Mouse (Mus musculus) brain, embryonic 14.5 days (tissue): Measurements from ENCODE around the gene Tgm5. TPM values are rescaled to one million over a fixed set of nuclear protein-coding genes. Genes with fewer than 3 reads are reported as not detected.
"Not testable (repeated sequence)": the region's sequence is repeated elsewhere in the genome, so short reads cannot be mapped to it uniquely, and the experiment has no call there.

Experiments used
- DNase-seq: peaks from one replicate; pipeline ENCODE4 v3.0.0-alpha.2; 2011; ENCODE audit warnings: low read depth
- CTCF ChIP-seq: fragments of 200-500 bp; IDR thresholded peaks from 2 replicates; pipeline ENCODE4 v1.5.1; 2012; ENCODE audit warnings: inconsistent platforms, mild to moderate bottlenecking, moderate library complexity, borderline replicate concordance; ENCODE audit not compliant: insufficient read depth, insufficient read length; ENCODE audit errors: extremely low read depth
- POLR2A ChIP-seq: fragments of 200-500 bp; IDR thresholded peaks from 2 replicates; pipeline ENCODE4 v1.6.1; 2012; ENCODE audit warnings: mild to moderate bottlenecking, inconsistent platforms, borderline replicate concordance; ENCODE audit not compliant: poor library complexity, insufficient read depth, insufficient read length, severe bottlenecking; ENCODE audit errors: extremely low read depth
- polyA plus RNA-seq: library from polyadenylated mRNA; depleted of rRNA; stranded (reverse); fragments of >200 nt; gene quantifications from 2 replicates; pipeline ENCODE4 v1.2.3, GENCODE M21; 2012; rRNA removed

Gene Tgm5
- polyA plus RNA-seq, 1 experiment, result 0.05 TPM

- TF ChIP-seq CTCF (no peak), POLR2A (no peak)
- DNase-seq, result no peak
These were observed 62.7 kb downstream of the Tgm5 start for GRCm38 (mm10) chr2:121022918-121023317.

GRCm38 (mm10) chr2:121017151-121017550 lies 68.5 kb downstream of the Tgm5 start:
- no peak for DNase-seq
- TF ChIP-seq POLR2A (no peak), CTCF (no peak)

- no peak for DNase-seq
- TF ChIP-seq POLR2A, result no peak
- no peak for TF ChIP-seq CTCF
These were observed 69.4 kb downstream of the Tgm5 start for GRCm38 (mm10) chr2:121016226-121016625.

GRCm38 (mm10) chr2:121015507-121015906 lies 70.1 kb downstream of the Tgm5 start:
- no peak for TF ChIP-seq CTCF
- no peak for TF ChIP-seq POLR2A
- no peak for DNase-seq

GRCm38 (mm10) chr2:121012676-121013075 lies 73.0 kb downstream of the Tgm5 start:
- TF ChIP-seq POLR2A, result no peak
- no peak for TF ChIP-seq CTCF

GRCm38 (mm10) chr2:121009071-121009677 lies 76.5 kb downstream of the Tgm5 start:
- no peak for DNase-seq
- TF ChIP-seq POLR2A (no peak), CTCF (no peak)

More at GRCm38 (mm10) chr2:121012676-121013075, 73.0 kb downstream of the Tgm5 start:
- DNase-seq, result no peak

- TF ChIP-seq CTCF, result no peak
- DNase-seq, result no peak
These were observed 77.0 kb downstream of the Tgm5 start for GRCm38 (mm10) chr2:121008664-121009007.

GRCm38 (mm10) chr2:121007925-121008663 lies 77.5 kb downstream of the Tgm5 start, which contains the start of gene Ccndbp1:
Gene Ccndbp1, plus strand, starts transcription at chr2:121008403.
- peak; percentile 96 for DNase-seq
- TF ChIP-seq POLR2A (peak; percentile 54; the same call in 1 of the 2 replicates), CTCF (no peak)

GRCm38 (mm10) chr2:121006986-121007385 lies 78.7 kb downstream of the Tgm5 start:
- DNase-seq, result no peak
- no peak for TF ChIP-seq CTCF
- TF ChIP-seq POLR2A, result no peak

- TF ChIP-seq POLR2A (no peak), CTCF (no peak)
- DNase-seq, result no peak
These were observed 81.4 kb downstream of the Tgm5 start for GRCm38 (mm10) chr2:121004018-121004811.

GRCm38 (mm10) chr2:121003586-121003985 lies 82.1 kb downstream of the Tgm5 start:
- DNase-seq, result peak; percentile 3
- TF ChIP-seq CTCF (no peak), POLR2A (no peak)

- TF ChIP-seq POLR2A (no peak), CTCF (no peak)
- DNase-seq, result no peak
These were observed 86.8 kb downstream of the Tgm5 start for GRCm38 (mm10) chr2:120998863-120999262.

GRCm38 (mm10) chr2:120996607-120997006 lies 89.0 kb downstream of the Tgm5 start:
- DNase-seq, result not testable (repeated sequence)

Other genes with a start within 250 kb of the Tgm5 start
- 32.9 and 37.8 TPM in 2 replicates for gene Cdan1, start 235.7 kb downstream of the Tgm5 start, polyA plus RNA-seq
- 18.7 and 25.1 TPM in 2 replicates for gene Ttbk2, start 235.2 kb downstream of the Tgm5 start, polyA plus RNA-seq
- 26.7 and 31.0 TPM in 2 replicates for gene Ubr1, start 115.1 kb downstream of the Tgm5 start, polyA plus RNA-seq
- 13.5 and 14.0 TPM in 2 replicates for gene Tmem62, start 108.8 kb downstream of the Tgm5 start, polyA plus RNA-seq
- gene Ccndbp1, start 77.4 kb downstream of the Tgm5 start, polyA plus RNA-seq, result 65.4 and 69.0 TPM in 2 replicates
- 0.19 and 0.75 TPM in 2 replicates for gene Epb42, start 48.8 kb downstream of the Tgm5 start, polyA plus RNA-seq
- gene Tgm7, start 24.0 kb upstream of the Tgm5 start, polyA plus RNA-seq, result 0.04 and 0.05 TPM in 2 replicates
- 22.8 and 24.2 TPM in 2 replicates for gene Adal, start 54.6 kb upstream of the Tgm5 start, polyA plus RNA-seq
- 11.5 and 12.9 TPM in 2 replicates for gene Lcmt2, start 54.8 kb upstream of the Tgm5 start, polyA plus RNA-seq
- gene Tubgcp4, start 84.8 kb upstream of the Tgm5 start, polyA plus RNA-seq, result 50.9 and 67.7 TPM in 2 replicates
- 4.9 and 6.3 TPM in 2 replicates for gene Zscan29, start 85.3 kb upstream of the Tgm5 start, polyA plus RNA-seq
- gene Trp53bp1, start 185.6 kb upstream of the Tgm5 start, polyA plus RNA-seq, result 142 and 175 TPM in 2 replicates
- gene Map1a, start 203.8 kb upstream of the Tgm5 start, polyA plus RNA-seq, result 13.7 and 23.4 TPM in 2 replicates